30 mouse cellular contexts compared by ENCODE assay signal in genomic region chr13:96468678-96469077, GRCm38 (mm10). TPM values are rescaled to one million over a fixed set of nuclear protein-coding genes. Genes with fewer than 3 reads are reported as not detected.
"Had no signal": no experiment of that assay in that cellular context is flagged by ENCODE, and none has a peak within 500 bp of the region (broad histone marks: within the 10 kb centered on the region; RNA-seq: fewer than 3 reads in every experiment).

No protein-coding gene starts in this region.

- H3K4me1 ChIP-seq: heart, embryonic 10.5 days; heart, embryonic 12.5 days; hindbrain, embryonic 10.5 days; hindbrain, embryonic 12.5 days; limb, embryonic 10.5 days; limb, embryonic 12.5 days had no signal

- DNase-seq: gastrocnemius, adult 2 months; gastrocnemius, postnatal 10 days; gastrocnemius, postnatal 25 days; heart, adult 18-20 months; heart, postnatal 10 days; heart, postnatal 4 days; kidney, adult 18-20 months; kidney, adult 8-10 months; kidney, postnatal 10 days; kidney, postnatal 25 days; kidney, postnatal 4 days had no signal

- H3K4me3 ChIP-seq: gastrocnemius, adult 2 months; heart, embryonic 10.5 days; heart, embryonic 12.5 days; hindbrain, embryonic 10.5 days; hindbrain, embryonic 12.5 days; intestine, embryonic 15.5 days; layer of hippocampus, adult 2 months; left cerebral cortex, adult 2 months; limb, embryonic 10.5 days; limb, embryonic 12.5 days had no signal

- ATAC-seq: hindbrain, embryonic 16.5 days; inflammation-experienced regulatory T-cells, adult 6 months; intestine, embryonic 15.5 days; intestine, postnatal 0 days had no signal

- H3K9ac ChIP-seq: heart, embryonic 12.5 days; hindbrain, embryonic 12.5 days; hindbrain, embryonic 14.5 days; intestine, embryonic 15.5 days; limb, embryonic 12.5 days had no signal

- H3K4me2 ChIP-seq: heart, embryonic 12.5 days; hindbrain, embryonic 12.5 days; hindbrain, embryonic 14.5 days; intestine, embryonic 15.5 days; limb, embryonic 12.5 days had no signal

- H3K27ac ChIP-seq: gastrocnemius, adult 2 months; heart, embryonic 10.5 days; hindbrain, embryonic 10.5 days; hindbrain, embryonic 12.5 days; hindbrain, embryonic 14.5 days; intestine, embryonic 15.5 days; layer of hippocampus, adult 2 months; left cerebral cortex, adult 2 months; limb, embryonic 10.5 days; limb, embryonic 12.5 days had no signal

- H3K9me3 ChIP-seq: heart, embryonic 10.5 days; heart, embryonic 12.5 days; hindbrain, embryonic 10.5 days; hindbrain, embryonic 12.5 days; intestine, embryonic 15.5 days; limb, embryonic 10.5 days; limb, embryonic 12.5 days had no signal

- H3K36me3 ChIP-seq: heart, embryonic 10.5 days; heart, embryonic 12.5 days; hindbrain, embryonic 10.5 days; hindbrain, embryonic 12.5 days; intestine, embryonic 15.5 days; limb, embryonic 10.5 days; limb, embryonic 12.5 days had no signal

- H3K27me3 ChIP-seq: heart, embryonic 12.5 days; hindbrain, embryonic 12.5 days; intestine, embryonic 15.5 days; limb, embryonic 12.5 days had no signal

RNA-seq across cellular contexts. Expression of gene Ankdd1b, which starts 2.3 kb away (rescaled TPM):
- polyA plus RNA-seq: hindbrain, embryonic 10.5 days; hindbrain, embryonic 14.5 days; inflammation-experienced regulatory T-cells, adult 6 months; kidney, embryonic 16.5 days; limb, embryonic 10.5 days had no signal

RNA-seq across cellular contexts. Expression of gene Gm17622, which starts 21.9 kb away (rescaled TPM):
- polyA plus RNA-seq: frontal cortex, adult 2 months; heart, embryonic 10.5 days; heart, embryonic 12.5 days; heart, embryonic 14.5 days; heart, embryonic 16.5 days; hindbrain, embryonic 10.5 days; hindbrain, embryonic 12.5 days; hindbrain, embryonic 14.5 days; hindbrain, embryonic 16.5 days; inflammation-experienced regulatory T-cells, adult 6 months; intestine, embryonic 15.5 days; intestine, postnatal 0 days; kidney, embryonic 14.5 days; kidney, embryonic 16.5 days; limb, embryonic 10.5 days; limb, embryonic 12.5 days; limb, embryonic 14.5 days had no signal
